Mouse (Mus musculus) adrenal gland, adult 2 months (tissue): Measurements from ENCODE around the gene Ube2v1. TPM values are rescaled to one million over a fixed set of nuclear protein-coding genes. Genes with fewer than 3 reads are reported as not detected.
A peak's percentile ranks its signal among the peaks of the same experiment; 100 is the strongest.

Source experiments
- DNase-seq: peaks from one replicate; pipeline ENCODE4 v3.0.0; 2021
- long read RNA-seq: library from polyadenylated mRNA; stranded (forward); transcript quantifications from one replicate; pipeline ENCODE4 v2.0.0, GENCODE M21; 2021
- polyA plus RNA-seq: library from polyadenylated mRNA; depleted of rRNA; stranded (reverse); fragments of >200 nt; gene quantifications from 2 replicates; pipeline ENCODE4 v1.2.3, GENCODE M21; 2012; rRNA removed
- total RNA-seq, 2 experiments: library from RNA; stranded (reverse); gene quantifications; 2 replicates each; pipeline ENCODE4 v1.2.3; 2021

Ube2v1 gene
- total RNA-seq (100 to 1,000 TPM; 191 to 208 TPM), polyA plus RNA-seq (94.4 and 133 TPM in 2 replicates)
- long read RNA-seq, transcript Ube2v1-207 (5 exons, 924 nt): minor isoform, 7 of 230 reads
- long read RNA-seq, transcript Ube2v1-202 (4 exons, 2,041 nt): major isoform, 201 of 230 reads
- long read RNA-seq, partial matches to known transcripts: 2 of 230 reads
- long read RNA-seq, other reads (novel, unspliced or antisense): 15 of 230 reads

GRCm38 (mm10) chr2:167631591-167632448 lies at the start of gene Ube2v1:
TSS of gene Ube2v1 (minus strand) at chr2:167632095.
- DNase-seq: peak; percentile 99

- DNase-seq: peak; percentile 63
Measured at GRCm38 (mm10) chr2:167680657-167681056, 48.8 kb upstream of the Ube2v1 start.

- DNase-seq: peak; percentile 85
Measured at GRCm38 (mm10) chr2:167679902-167680430, 48.1 kb upstream of the Ube2v1 start.

DNA sequence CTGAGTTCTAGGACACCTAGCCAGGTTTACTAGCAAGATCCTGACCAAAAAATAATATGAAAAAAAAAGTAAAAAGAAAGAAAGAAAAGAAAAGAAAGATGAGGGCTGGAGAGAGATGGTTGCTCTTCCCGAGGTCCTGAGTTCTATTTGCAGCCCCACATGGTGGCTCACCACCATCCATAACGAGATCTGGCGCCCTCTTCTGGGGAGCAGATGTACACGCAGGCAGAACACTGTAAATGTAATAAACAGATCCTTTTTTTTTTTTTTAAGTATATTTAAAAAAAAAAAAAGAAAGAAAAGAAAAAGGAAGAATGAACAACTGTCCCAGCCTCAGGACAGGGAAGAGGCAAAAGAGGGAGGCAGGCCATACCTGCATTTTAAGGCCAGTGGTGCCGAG lies 46.7 kb upstream of the Ube2v1 start:
- no peak for DNase-seq

- peak; percentile 61 for DNase-seq
Measured at GRCm38 (mm10) chr2:167675120-167675909, 43.4 kb upstream of the Ube2v1 start.

DNA sequence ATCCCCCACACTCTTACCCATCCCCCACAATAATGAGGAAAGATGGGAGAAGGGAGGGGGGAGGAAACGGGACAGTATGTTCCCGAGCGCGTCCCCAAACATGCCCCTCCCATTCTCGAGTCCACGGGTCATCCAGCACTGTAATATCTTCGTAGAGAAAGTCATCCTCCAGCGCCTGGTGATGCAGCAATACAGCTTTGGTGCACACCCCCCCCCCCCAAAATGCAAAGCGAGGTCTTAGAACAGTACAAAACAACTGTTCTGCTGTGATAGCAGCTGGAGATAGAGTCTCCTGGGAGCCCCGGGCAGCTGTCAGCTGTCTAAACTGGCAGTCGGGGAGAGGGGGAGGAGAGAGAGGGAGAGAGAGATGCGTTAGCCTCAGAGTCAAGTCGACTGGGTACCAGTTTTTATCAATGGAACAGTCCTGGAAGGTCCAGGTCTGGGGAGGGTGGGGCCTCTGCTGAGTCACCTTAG lies 40.4 kb upstream of the Ube2v1 start:
- no peak for DNase-seq

DNA sequence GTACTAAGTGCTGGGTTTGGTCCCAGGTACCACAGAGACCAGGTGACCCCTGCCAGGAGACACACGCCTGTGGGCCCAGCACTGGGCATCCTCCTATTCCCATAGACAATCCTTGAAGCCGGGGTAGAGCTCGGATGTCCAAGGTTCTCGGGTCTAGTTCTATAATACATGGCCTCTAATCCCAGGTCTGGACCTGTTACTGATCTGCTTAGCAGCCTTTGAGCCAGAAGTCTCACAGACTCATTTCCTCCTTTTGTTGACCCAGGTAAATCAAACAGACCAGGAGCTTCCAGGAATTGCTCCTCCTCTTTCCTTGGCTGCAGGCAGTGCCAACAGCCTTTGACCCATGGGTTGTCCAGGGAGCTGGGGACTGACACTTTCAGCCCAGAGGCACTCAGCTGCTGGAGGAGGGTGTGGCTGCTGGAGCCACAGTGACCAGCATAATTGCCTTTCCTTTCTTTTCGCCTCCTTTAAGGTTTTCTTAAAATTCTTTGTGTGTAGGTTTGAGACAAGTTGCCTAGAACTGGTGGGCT lies 39.3 kb upstream of the Ube2v1 start:
- DNase-seq: no peak

- no peak for DNase-seq
Measured at GRCm38 (mm10) chr2:167669398-167669797, 37.5 kb upstream of the Ube2v1 start.

GRCm38 (mm10) chr2:167668426-167668825 lies 36.5 kb upstream of the Ube2v1 start:
- no peak for DNase-seq

DNA sequence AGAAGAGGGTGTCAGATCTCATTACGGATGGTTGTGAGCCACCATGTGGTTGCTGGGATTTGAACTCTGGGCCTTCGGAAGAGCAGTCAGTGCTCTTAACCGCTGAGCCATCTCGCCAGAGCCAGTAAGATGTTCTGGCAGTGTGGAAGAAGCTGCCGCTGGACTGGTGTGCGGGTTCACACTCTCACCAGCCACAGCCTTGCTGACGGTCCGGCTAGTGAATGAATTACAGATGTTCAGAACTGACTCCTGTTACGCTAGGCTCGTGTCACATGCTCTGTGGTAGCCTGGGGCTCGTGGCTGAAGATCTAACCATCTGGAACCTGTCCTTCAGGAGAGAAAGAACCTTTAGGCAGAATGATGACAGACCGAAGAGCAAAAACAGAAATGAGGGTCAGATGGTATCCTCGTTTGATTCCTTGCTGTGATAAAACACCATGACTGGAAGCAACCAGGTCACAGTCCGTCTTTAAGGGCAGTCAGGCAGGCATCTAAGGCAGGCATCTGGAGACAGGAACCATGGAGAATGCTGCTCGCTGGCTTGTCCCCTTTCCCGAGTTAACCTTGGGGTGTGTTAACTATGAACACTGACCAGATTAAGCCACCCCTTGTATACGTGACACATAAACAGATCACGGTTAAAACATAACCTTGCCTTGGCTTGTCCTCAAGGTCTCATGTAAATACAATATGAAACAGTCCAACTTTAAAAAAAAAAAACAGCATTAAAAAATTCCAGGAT lies 34.2 kb upstream of the Ube2v1 start:
- no peak for DNase-seq

DNA sequence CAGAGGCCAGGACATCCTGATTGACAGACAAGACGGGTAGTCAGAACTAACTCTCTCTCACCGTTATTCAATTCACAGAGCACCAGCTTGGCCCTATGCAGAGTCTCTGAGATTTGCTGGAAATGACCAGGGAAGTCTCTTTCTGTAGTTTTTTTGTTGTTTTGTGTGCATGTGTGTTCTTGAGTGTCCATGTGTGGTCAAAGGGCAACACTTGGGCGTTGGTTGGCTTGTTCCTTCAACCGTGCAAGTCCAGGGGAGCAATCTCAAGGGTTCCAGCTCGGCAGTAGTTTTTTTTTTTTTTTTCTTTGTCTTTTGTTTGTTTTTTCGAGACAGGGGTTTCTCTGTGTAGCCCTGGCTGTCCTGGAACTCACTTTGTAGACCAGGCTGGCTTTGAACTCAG lies 30.8 kb upstream of the Ube2v1 start:
- no peak for DNase-seq

GRCm38 (mm10) chr2:167661270-167662203 lies 29.6 kb upstream of the Ube2v1 start, which contains the start of gene Gm20431:
TSS of gene Gm20431 (minus strand) at chr2:167661496.
- peak; percentile 97 for DNase-seq

- DNase-seq: no peak
Measured at GRCm38 (mm10) chr2:167660611-167660971, 28.7 kb upstream of the Ube2v1 start.

- DNase-seq: peak; percentile 79
Measured at GRCm38 (mm10) chr2:167659847-167660610, 28.1 kb upstream of the Ube2v1 start.

DNA sequence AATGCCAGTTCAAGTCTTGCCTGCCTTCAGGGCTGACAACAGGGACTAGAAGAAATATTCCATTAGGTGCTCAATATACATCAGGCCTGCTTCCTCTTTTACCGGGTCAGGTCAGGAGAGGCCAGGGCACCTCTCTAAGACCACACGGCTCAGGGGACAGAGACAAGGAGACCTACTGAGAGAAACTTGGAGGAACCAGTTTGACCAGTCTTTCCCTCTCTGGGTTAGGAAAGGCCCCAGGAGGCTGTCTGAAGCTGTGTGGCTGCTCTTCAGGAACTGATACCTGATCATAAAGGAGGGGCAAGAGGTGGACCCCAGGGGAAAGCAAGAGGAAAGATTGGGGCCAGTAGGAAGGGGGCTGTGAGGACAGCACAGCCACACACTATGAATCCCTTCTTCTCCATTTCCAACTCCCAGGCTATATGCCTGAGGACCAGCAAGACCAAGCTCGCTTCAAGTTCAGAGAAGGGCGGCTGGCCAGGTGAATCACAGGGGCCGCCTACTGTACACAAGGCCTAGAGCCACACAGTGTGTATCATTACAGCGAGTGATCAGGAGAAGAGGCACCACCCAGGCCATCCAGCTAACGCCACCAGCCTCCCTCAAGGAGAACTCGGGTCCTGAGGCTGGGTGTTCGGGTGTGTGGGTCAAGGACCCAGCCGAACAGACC lies 27.4 kb upstream of the Ube2v1 start:
- no peak for DNase-seq

GRCm38 (mm10) chr2:167658712-167659111 lies 26.8 kb upstream of the Ube2v1 start:
- no peak for DNase-seq

DNA sequence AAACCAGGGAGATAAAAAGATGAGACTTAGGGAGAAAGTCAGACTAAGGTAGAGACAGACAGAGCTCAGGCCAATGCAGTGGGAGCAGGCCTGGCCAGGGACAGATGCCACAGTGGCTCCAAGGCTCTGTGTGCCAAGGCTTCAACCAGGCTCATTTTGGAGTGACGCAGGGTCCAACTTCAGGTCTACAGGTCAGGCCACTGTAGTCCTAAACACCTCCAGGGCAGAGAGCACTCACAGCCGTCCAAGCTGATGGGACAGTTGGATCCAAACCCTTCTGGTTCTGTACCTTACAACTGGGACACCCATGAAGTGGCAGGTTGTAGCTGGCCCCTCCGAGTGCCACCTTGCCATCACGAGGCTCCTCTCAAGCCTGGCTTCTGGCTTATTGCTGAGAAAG lies 26.1 kb upstream of the Ube2v1 start:
- DNase-seq: no peak

DNA sequence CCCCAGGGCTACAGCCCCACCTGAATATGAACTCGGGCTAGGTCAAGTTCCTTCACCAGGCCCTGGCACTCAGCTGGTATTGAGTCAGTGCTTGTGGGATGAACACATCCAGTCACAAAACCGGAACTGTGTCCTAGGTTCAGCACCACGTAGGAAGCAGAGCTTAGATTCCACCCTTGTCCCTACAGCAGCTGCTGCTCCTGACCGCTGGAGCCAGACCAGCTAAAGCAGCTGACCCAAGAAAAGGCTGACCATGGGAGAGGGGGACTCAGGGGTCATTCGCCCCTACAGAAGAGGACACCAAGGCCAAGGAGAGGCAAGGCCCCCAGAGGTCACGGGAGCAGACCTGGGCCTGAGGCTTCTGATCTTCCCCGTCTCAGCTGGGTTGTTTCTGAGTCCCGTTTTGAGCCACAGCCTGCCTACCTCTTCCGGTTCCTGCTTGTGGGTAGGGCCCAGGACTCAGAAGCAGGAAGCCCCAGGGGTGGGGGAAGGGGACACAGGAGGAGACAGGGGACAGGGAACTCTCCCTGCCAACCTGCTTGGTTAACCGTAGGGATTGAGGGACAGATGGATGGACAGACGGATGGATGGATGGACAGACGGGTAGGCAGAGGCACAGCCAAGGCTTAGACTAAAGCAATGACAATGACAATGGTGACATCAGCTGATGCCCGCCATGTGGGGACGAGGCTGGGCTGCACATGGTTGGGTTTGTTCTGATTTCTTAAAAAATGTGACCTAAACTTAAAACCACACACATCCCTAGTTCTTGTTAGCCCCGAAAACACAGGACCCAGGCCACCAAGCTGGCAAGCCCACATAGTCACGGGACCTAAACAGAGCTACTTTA lies 25.0 kb upstream of the Ube2v1 start:
- peak; percentile 49 for DNase-seq
